Mouse (Mus musculus) thymus, postnatal 4 days (tissue): ENCODE measurements around the gene Exoc5.
A peak's percentile ranks its signal among the peaks of the same experiment; 100 is the strongest.
"Not testable (repeated sequence)": the region's sequence is repeated elsewhere in the genome, so short reads cannot be mapped to it uniquely, and the experiment has no call there.

Experiments used
- DNase-seq: peaks from one replicate; pipeline ENCODE4 v3.0.0; 2021

Exoc5 gene

GRCm38 (mm10) chr14:49066274-49066823, at the start of gene Exoc5:
Gene Exoc5 (minus strand): TSS chr14:49066653.
- DNase-seq, result peak; percentile 98

GRCm38 (mm10) chr14:49091755-49092154, 25.3 kb upstream of the Exoc5 start:
- not testable (repeated sequence) for DNase-seq

- no peak for DNase-seq
Measured at GRCm38 (mm10) chr14:49091277-49091676, 24.8 kb upstream of the Exoc5 start.

GRCm38 (mm10) chr14:49090102-49090501, 23.6 kb upstream of the Exoc5 start:
- DNase-seq, result no peak

GRCm38 (mm10) chr14:49089461-49090058, 23.1 kb upstream of the Exoc5 start:
- DNase-seq, result no peak

GRCm38 (mm10) chr14:49088155-49089048, 21.9 kb upstream of the Exoc5 start:
- no peak for DNase-seq

- no peak for DNase-seq
Measured at GRCm38 (mm10) chr14:49086522-49086921, 20.1 kb upstream of the Exoc5 start.

GRCm38 (mm10) chr14:49078820-49079219, 12.4 kb upstream of the Exoc5 start:
- no peak for DNase-seq

- no peak for DNase-seq
Measured at GRCm38 (mm10) chr14:49074361-49074760, 7.9 kb upstream of the Exoc5 start.

GRCm38 (mm10) chr14:49073896-49074295, 7.4 kb upstream of the Exoc5 start:
- no peak for DNase-seq

- no peak for DNase-seq
Measured at GRCm38 (mm10) chr14:49072837-49073236, 6.4 kb upstream of the Exoc5 start.

- DNase-seq, result peak; percentile 8
Measured at GRCm38 (mm10) chr14:49065529-49066273, 752 bp downstream of the Exoc5 start, which contains the start of gene Ap5m1. Gene Ap5m1 (plus strand): TSS chr14:49066097.

GRCm38 (mm10) chr14:49063838-49064237, 2.6 kb downstream of the Exoc5 start:
- no peak for DNase-seq

GRCm38 (mm10) chr14:49049492-49049891, 17.0 kb downstream of the Exoc5 start:
- no peak for DNase-seq

GRCm38 (mm10) chr14:49045610-49046009, 20.8 kb downstream of the Exoc5 start:
- DNase-seq, result no peak

GRCm38 (mm10) chr14:49028991-49029390, 37.5 kb downstream of the Exoc5 start:
- no peak for DNase-seq

GRCm38 (mm10) chr14:49027779-49028368, 38.6 kb downstream of the Exoc5 start:
- no peak for DNase-seq

- no peak for DNase-seq
Measured at GRCm38 (mm10) chr14:49027040-49027778, 39.2 kb downstream of the Exoc5 start.

GRCm38 (mm10) chr14:49019765-49020164, 46.7 kb downstream of the Exoc5 start:
- DNase-seq, result no peak

GRCm38 (mm10) chr14:49008399-49009189, 57.9 kb downstream of the Exoc5 start:
- no peak for DNase-seq

GRCm38 (mm10) chr14:49007979-49008378, 58.5 kb downstream of the Exoc5 start:
- DNase-seq, result no peak
